Mouse (Mus musculus) ES-E14 (cell line): ENCODE measurements around the gene Gm21983. TPM values are rescaled to one million over a fixed set of nuclear protein-coding genes. Genes with fewer than 3 reads are reported as not detected.

Experiments
- DNase-seq: peaks from one replicate; pipeline ENCODE4 v3.0.0-alpha.2; 2013; ENCODE audit warnings: low read depth, low spot score
- H3K27ac ChIP-seq: 2 replicates; pipeline ENCODE4 v1.5.1; 2012; ENCODE audit warnings: low read depth, mild to moderate bottlenecking, low read length, moderate library complexity, mixed read lengths; ENCODE audit not compliant: poor library complexity, insufficient read depth, severe bottlenecking
- H3K36me3 ChIP-seq: 2 replicates; pipeline ENCODE4 v1.6.1; 2012; ENCODE audit warnings: mild to moderate bottlenecking, low read length, moderate library complexity, mixed read lengths; ENCODE audit not compliant: control insufficient read depth, poor library complexity, insufficient read depth, severe bottlenecking
- H3K4me1 ChIP-seq, 2 experiments: fragments of 150-350 bp in 1 of 2; sonication (generic) in 1 of 2; 2 replicates each; pipeline ENCODE4 v1.6.1; 2012; ENCODE audit warnings: low read length in 2 of 2, mild to moderate bottlenecking in 1 of 2, mixed read lengths in 1 of 2; ENCODE audit not compliant: control insufficient read depth in 2 of 2, insufficient read depth in 2 of 2, poor library complexity in 1 of 2
- H3K4me3 ChIP-seq, 2 experiments: fragments of 150-350 bp in 1 of 2; sonication (generic) in 1 of 2; 2 replicates each; pipeline ENCODE4 v1.5.1; 2012; ENCODE audit warnings: low read length in 2 of 2, low read depth in 1 of 2, mild to moderate bottlenecking in 1 of 2, mixed read lengths in 1 of 2; ENCODE audit not compliant: insufficient read depth in 1 of 2, poor library complexity in 1 of 2, severe bottlenecking in 1 of 2
- H3K9ac ChIP-seq: 2 replicates; pipeline ENCODE4 v1.6.1; 2012; ENCODE audit warnings: low read depth, mild to moderate bottlenecking, low read length, mixed read lengths; ENCODE audit not compliant: poor library complexity, insufficient read depth, severe bottlenecking
- H3K9me3 ChIP-seq: fragments of 150-350 bp; sonication (generic); 2 replicates; pipeline ENCODE4 v1.6.1; 2012; ENCODE audit warnings: low read depth, mild to moderate bottlenecking, low read length; ENCODE audit not compliant: control insufficient read depth, insufficient read depth
- CHD2 ChIP-seq: IDR thresholded peaks from 2 replicates; pipeline ENCODE4 v1.6.1; 2014; ENCODE audit warnings: mild to moderate bottlenecking, low read depth, low read length, inconsistent platforms
- HCFC1 ChIP-seq: IDR thresholded peaks from 2 replicates; pipeline ENCODE4 v1.6.1; 2012; ENCODE audit warnings: low read length, inconsistent platforms, borderline replicate concordance; ENCODE audit not compliant: insufficient read depth
- MAFK ChIP-seq: IDR thresholded peaks from 2 replicates; pipeline ENCODE4 v1.6.1; 2014; ENCODE audit warnings: mild to moderate bottlenecking, low read depth, low read length, inconsistent platforms; ENCODE audit not compliant: insufficient read depth
- ZC3H11A ChIP-seq: IDR thresholded peaks from 2 replicates; pipeline ENCODE4 v1.6.1; 2012; ENCODE audit warnings: low read depth, mild to moderate bottlenecking, inconsistent platforms, low read length, borderline replicate concordance
- ZNF384 ChIP-seq: IDR thresholded peaks from 2 replicates; pipeline ENCODE4 v1.6.1; 2012; ENCODE audit warnings: low read depth, low read length, inconsistent platforms
- in situ Hi-C, 2 experiments: fragments of 600-800 bp; cut with MboI; formaldehyde crosslinking; loops; one replicate each; pipeline ENCODE4 v1.15.1; 2025; ENCODE audit warnings: low sequenced_read_pairs in 2 of 2, inconsistent platforms in 1 of 2; ENCODE audit not compliant: unreplicated experiment in 2 of 2
- total RNA-seq: library from RNA; depleted of rRNA; stranded (reverse); fragments of 300-350 nt; gene quantifications from 2 replicates; pipeline ENCODE4 v1.2.3, GENCODE M21; 2012

The Gm21983 gene
- total RNA-seq, 1 experiment = not detected

- no peak overlapping the region for H3K27ac ChIP-seq
- in situ Hi-C loops = no loop called here
- H3K9ac ChIP-seq = no peak overlapping the region
These were observed 17.5 kb downstream of the Gm21983 start for GRCm38 (mm10) chr7:27163450-27163805.

GRCm38 (mm10) chr7:27162780-27163449, 18.0 kb downstream of the Gm21983 start:
- no peak overlapping the region for H3K27ac ChIP-seq
- TF ChIP-seq MAFK (no peak), CHD2 (no peak), HCFC1 (no peak), ZNF384 (no peak), ZC3H11A (no peak)
- no peak for DNase-seq
- in situ Hi-C loops = no loop called here
- H3K9me3 ChIP-seq = no peaks in the 10 kb centered on the region
- no peak overlapping the region for H3K4me3 ChIP-seq
- peaks cover 3 to 15% of the 10 kb centered on the region in 2 experiments; a peak in 3 of 4 replicates for H3K4me1 ChIP-seq
- no peak overlapping the region for H3K9ac ChIP-seq
- H3K36me3 ChIP-seq = peaks cover 17% of the 10 kb centered on the region

More at GRCm38 (mm10) chr7:27163450-27163805, 17.5 kb downstream of the Gm21983 start:
- peaks cover 12% of the 10 kb centered on the region for H3K36me3 ChIP-seq
- no peak overlapping the region for H3K4me3 ChIP-seq
- no peak for DNase-seq
- peaks cover 3 to 15% of the 10 kb centered on the region in 2 experiments; a peak in 3 of 4 replicates for H3K4me1 ChIP-seq
- TF ChIP-seq ZNF384 (no peak), HCFC1 (no peak), CHD2 (no peak), ZC3H11A (no peak), MAFK (no peak)
- no peaks in the 10 kb centered on the region for H3K9me3 ChIP-seq

- peaks cover 0 to 10% of the 10 kb centered on the region in 2 experiments; a peak in 2 of 4 replicates for H3K4me1 ChIP-seq
- in situ Hi-C loops = no loop called here
These were observed 19.1 kb downstream of the Gm21983 start for GRCm38 (mm10) chr7:27161744-27162143.

GRCm38 (mm10) chr7:27160921-27161320, 20.0 kb downstream of the Gm21983 start:
- no peak for DNase-seq
- Histone ChIP-seq H3K4me3 (no peak overlapping the region), H3K9me3 (no peaks in the 10 kb centered on the region), H3K4me1 (peaks cover 0 to 12% of the 10 kb centered on the region in 2 experiments; a peak in 2 of 4 replicates), H3K27ac (no peak overlapping the region), H3K9ac (no peak overlapping the region), H3K36me3 (peaks cover 24% of the 10 kb centered on the region)
- in situ Hi-C loops = no loop called here
- TF ChIP-seq ZC3H11A = no peak
- TF ChIP-seq HCFC1 = no peak
- TF ChIP-seq MAFK = no peak
- no peak for TF ChIP-seq ZNF384
- TF ChIP-seq CHD2 = no peak

More at GRCm38 (mm10) chr7:27161744-27162143, 19.1 kb downstream of the Gm21983 start:
- no peak overlapping the region; the same call in 1 of the 2 replicates for H3K9ac ChIP-seq
- no peaks in the 10 kb centered on the region for H3K9me3 ChIP-seq
- TF ChIP-seq ZC3H11A = no peak
- no peak overlapping the region for H3K27ac ChIP-seq
- no peak overlapping the region for H3K4me3 ChIP-seq
- no peak for DNase-seq
- H3K36me3 ChIP-seq = peaks cover 24% of the 10 kb centered on the region

- Histone ChIP-seq H3K27ac (no peak overlapping the region), H3K9ac (no peak overlapping the region), H3K4me1 (peaks cover 0 to 9% of the 10 kb centered on the region in 2 experiments; a peak in 2 of 4 replicates), H3K36me3 (peaks cover 24% of the 10 kb centered on the region), H3K9me3 (no peaks in the 10 kb centered on the region), H3K4me3 (no peak overlapping the region)
- in situ Hi-C loops = no loop called here
- DNase-seq = peak; percentile 91
- TF ChIP-seq MAFK (no peak), ZNF384 (no peak), CHD2 (no peak), HCFC1 (peak; percentile 42; the same call in 1 of the 2 replicates), ZC3H11A (0 out of 2 replicates have a peak, but pooled peaks have one; percentile 24)
These were observed 21.0 kb downstream of the Gm21983 start for GRCm38 (mm10) chr7:27159882-27160281.
